Mouse (Mus musculus): ENCODE measurements around the gene Dap. TPM values are rescaled to one million over a fixed set of nuclear protein-coding genes. Genes with fewer than 3 reads are reported as not detected.

Dap gene
- polyA plus RNA-seq, 1 experiment from 2014 or later = 76.9 TPM

- Histone ChIP-seq H3K4me1 (replicated peaks; ENCODE audit: control insufficient read depth, insufficient read depth, low read length) (peaks cover 19% of the 10 kb centered on the region), H3K9me3 (ENCODE audit: control insufficient read depth, low read length) (no peaks in the 10 kb centered on the region), H3K9ac (ENCODE audit: low read depth, low read length) (no peak overlapping the region), H3K4me2 (no peak overlapping the region), H3K27ac (ENCODE audit: low read depth, low read length) (no peak overlapping the region), H3K27me3 (replicated peaks; ENCODE audit: control insufficient read depth, insufficient read depth, low read length) (no peaks in the 10 kb centered on the region), H3K4me3 (ENCODE audit: low read depth, low read length) (no peak overlapping the region), H3K36me3 (ENCODE audit: control insufficient read depth, insufficient read depth, low read length) (no peaks in the 10 kb centered on the region)
- DNase-seq (ENCODE audit: low spot score) = no peak
- ATAC-seq (replicated peaks; ENCODE audit: low FRiP score) = no peak
- WGBS = 88% methylated on average over 4 of the region's 4 CpGs
Measured at GRCm38 (mm10) chr15:31253963-31254362, 29.8 kb downstream of the Dap start.

GRCm38 (mm10) chr15:31254939-31255535 lies 30.9 kb downstream of the Dap start:
- Histone ChIP-seq H3K9ac (ENCODE audit: low read depth, low read length) (no peak overlapping the region), H3K27ac (ENCODE audit: low read depth, low read length) (no peak overlapping the region), H3K4me2 (no peak overlapping the region), H3K9me3 (ENCODE audit: control insufficient read depth, low read length) (no peaks in the 10 kb centered on the region), H3K4me1 (replicated peaks; ENCODE audit: control insufficient read depth, insufficient read depth, low read length) (peaks cover 19% of the 10 kb centered on the region), H3K27me3 (replicated peaks; ENCODE audit: control insufficient read depth, insufficient read depth, low read length) (no peaks in the 10 kb centered on the region), H3K36me3 (ENCODE audit: control insufficient read depth, insufficient read depth, low read length) (no peaks in the 10 kb centered on the region), H3K4me3 (ENCODE audit: low read depth, low read length) (no peak overlapping the region)
- no peak for ATAC-seq (replicated peaks; ENCODE audit: low FRiP score)
- 83% methylated on average over 9 of the region's 9 CpGs for WGBS
- no peak for DNase-seq (ENCODE audit: low spot score)

GRCm38 (mm10) chr15:31255762-31256161 lies 31.6 kb downstream of the Dap start:
- no peak overlapping the region for H3K4me2 ChIP-seq
- no peak for ATAC-seq (replicated peaks; ENCODE audit: low FRiP score)
- no peak overlapping the region for H3K27ac ChIP-seq (ENCODE audit: low read depth, low read length)
- 80% methylated on average over 6 of the region's 6 CpGs for WGBS
- peaks cover 19% of the 10 kb centered on the region for H3K4me1 ChIP-seq (replicated peaks; ENCODE audit: control insufficient read depth, insufficient read depth, low read length)
- no peak overlapping the region for H3K9ac ChIP-seq (ENCODE audit: low read depth, low read length)
- H3K27me3 ChIP-seq (replicated peaks; ENCODE audit: control insufficient read depth, insufficient read depth, low read length) = no peaks in the 10 kb centered on the region
- no peaks in the 10 kb centered on the region for H3K9me3 ChIP-seq (ENCODE audit: control insufficient read depth, low read length)
- H3K36me3 ChIP-seq (ENCODE audit: control insufficient read depth, insufficient read depth, low read length) = no peaks in the 10 kb centered on the region
- H3K4me3 ChIP-seq (ENCODE audit: low read depth, low read length) = no peak overlapping the region
- no peak for DNase-seq (ENCODE audit: low spot score)

GRCm38 (mm10) chr15:31257329-31257728 lies 33.2 kb downstream of the Dap start:
- peaks cover 12% of the 10 kb centered on the region for H3K4me1 ChIP-seq (replicated peaks; ENCODE audit: control insufficient read depth, insufficient read depth, low read length)

GRCm38 (mm10) chr15:31258029-31258692 lies 34.0 kb downstream of the Dap start:
- no peak overlapping the region for H3K9ac ChIP-seq (ENCODE audit: low read depth, low read length)
- H3K9me3 ChIP-seq (ENCODE audit: control insufficient read depth, low read length) = no peaks in the 10 kb centered on the region
- DNase-seq (ENCODE audit: low spot score) (no peak), ATAC-seq (replicated peaks; ENCODE audit: low FRiP score) (no peak)
- H3K27me3 ChIP-seq (replicated peaks; ENCODE audit: control insufficient read depth, insufficient read depth, low read length) = no peaks in the 10 kb centered on the region
- 69% methylated on average over 21 of the region's 21 CpGs for WGBS
- H3K4me1 ChIP-seq (replicated peaks; ENCODE audit: control insufficient read depth, insufficient read depth, low read length) = peaks cover 4% of the 10 kb centered on the region
- no peak overlapping the region for H3K4me2 ChIP-seq
- H3K36me3 ChIP-seq (ENCODE audit: control insufficient read depth, insufficient read depth, low read length) = no peaks in the 10 kb centered on the region
- no peak overlapping the region for H3K27ac ChIP-seq (ENCODE audit: low read depth, low read length)
- no peak overlapping the region for H3K4me3 ChIP-seq (ENCODE audit: low read depth, low read length)

More at GRCm38 (mm10) chr15:31257329-31257728, 33.2 kb downstream of the Dap start:
- H3K9ac ChIP-seq (ENCODE audit: low read depth, low read length) = no peak overlapping the region
- H3K36me3 ChIP-seq (ENCODE audit: control insufficient read depth, insufficient read depth, low read length) = no peaks in the 10 kb centered on the region
- DNase-seq (ENCODE audit: low spot score) (no peak), ATAC-seq (replicated peaks; ENCODE audit: low FRiP score) (no peak)
- H3K9me3 ChIP-seq (ENCODE audit: control insufficient read depth, low read length) = no peaks in the 10 kb centered on the region
- no peak overlapping the region for H3K27ac ChIP-seq (ENCODE audit: low read depth, low read length)
- H3K27me3 ChIP-seq (replicated peaks; ENCODE audit: control insufficient read depth, insufficient read depth, low read length) = no peaks in the 10 kb centered on the region
- WGBS = 86% methylated on average over 1 of the region's 1 CpGs
- H3K4me2 ChIP-seq = no peak overlapping the region
- H3K4me3 ChIP-seq (ENCODE audit: low read depth, low read length) = no peak overlapping the region

GRCm38 (mm10) chr15:31258693-31259439 lies 34.8 kb downstream of the Dap start:
- Histone ChIP-seq H3K9ac (ENCODE audit: low read depth, low read length) (no peak overlapping the region), H3K4me1 (replicated peaks; ENCODE audit: control insufficient read depth, insufficient read depth, low read length) (peaks cover 3% of the 10 kb centered on the region; the same call in 1 of the 2 replicates), H3K9me3 (ENCODE audit: control insufficient read depth, low read length) (no peaks in the 10 kb centered on the region), H3K4me2 (no peak overlapping the region), H3K36me3 (ENCODE audit: control insufficient read depth, insufficient read depth, low read length) (no peaks in the 10 kb centered on the region), H3K4me3 (ENCODE audit: low read depth, low read length) (no peak overlapping the region), H3K27ac (ENCODE audit: low read depth, low read length) (no peak overlapping the region), H3K27me3 (replicated peaks; ENCODE audit: control insufficient read depth, insufficient read depth, low read length) (no peaks in the 10 kb centered on the region)
- 80% methylated on average over 18 of the region's 18 CpGs for WGBS
- no peak for DNase-seq (ENCODE audit: low spot score)
- ATAC-seq (replicated peaks; ENCODE audit: low FRiP score) = no peak

GRCm38 (mm10) chr15:31261094-31261493 lies 37.0 kb downstream of the Dap start:
- DNase-seq (ENCODE audit: low spot score) (no peak), ATAC-seq (replicated peaks; ENCODE audit: low FRiP score) (no peak)
- Histone ChIP-seq H3K4me3 (ENCODE audit: low read depth, low read length) (no peak overlapping the region), H3K9ac (ENCODE audit: low read depth, low read length) (no peak overlapping the region), H3K9me3 (ENCODE audit: control insufficient read depth, low read length) (no peaks in the 10 kb centered on the region), H3K4me1 (replicated peaks; ENCODE audit: control insufficient read depth, insufficient read depth, low read length) (peaks cover 3% of the 10 kb centered on the region; the same call in 1 of the 2 replicates), H3K4me2 (no peak overlapping the region), H3K27me3 (replicated peaks; ENCODE audit: control insufficient read depth, insufficient read depth, low read length) (no peaks in the 10 kb centered on the region), H3K27ac (ENCODE audit: low read depth, low read length) (no peak overlapping the region), H3K36me3 (ENCODE audit: control insufficient read depth, insufficient read depth, low read length) (no peaks in the 10 kb centered on the region)
- WGBS = 79% methylated on average over 10 of the region's 10 CpGs

- no peak overlapping the region for H3K27ac ChIP-seq (ENCODE audit: low read depth, low read length)
- no peak overlapping the region for H3K4me2 ChIP-seq
- H3K27me3 ChIP-seq (replicated peaks; ENCODE audit: control insufficient read depth, insufficient read depth, low read length) = no peaks in the 10 kb centered on the region
- no peak overlapping the region for H3K9ac ChIP-seq (ENCODE audit: low read depth, low read length)
- no peak for DNase-seq (ENCODE audit: low spot score)
- 66% methylated on average over 9 of the region's 9 CpGs for WGBS
- ATAC-seq (replicated peaks; ENCODE audit: low FRiP score) = no peak
- H3K9me3 ChIP-seq (ENCODE audit: control insufficient read depth, low read length) = no peaks in the 10 kb centered on the region
- H3K4me3 ChIP-seq (ENCODE audit: low read depth, low read length) = no peak overlapping the region
- no peaks in the 10 kb centered on the region for H3K36me3 ChIP-seq (ENCODE audit: control insufficient read depth, insufficient read depth, low read length)
- H3K4me1 ChIP-seq (replicated peaks; ENCODE audit: control insufficient read depth, insufficient read depth, low read length) = peaks cover 3% of the 10 kb centered on the region; the same call in 1 of the 2 replicates
Measured at GRCm38 (mm10) chr15:31262361-31262760, 38.2 kb downstream of the Dap start.
